Mouse (Mus musculus) cerebellum, adult 18-20 months (tissue): Measurements from ENCODE around the gene Irx6.

Source experiments
- DNase-seq, 2 experiments: peaks; one replicate each; pipeline ENCODE4 v3.0.0; 2021

Irx6 gene

DNA sequence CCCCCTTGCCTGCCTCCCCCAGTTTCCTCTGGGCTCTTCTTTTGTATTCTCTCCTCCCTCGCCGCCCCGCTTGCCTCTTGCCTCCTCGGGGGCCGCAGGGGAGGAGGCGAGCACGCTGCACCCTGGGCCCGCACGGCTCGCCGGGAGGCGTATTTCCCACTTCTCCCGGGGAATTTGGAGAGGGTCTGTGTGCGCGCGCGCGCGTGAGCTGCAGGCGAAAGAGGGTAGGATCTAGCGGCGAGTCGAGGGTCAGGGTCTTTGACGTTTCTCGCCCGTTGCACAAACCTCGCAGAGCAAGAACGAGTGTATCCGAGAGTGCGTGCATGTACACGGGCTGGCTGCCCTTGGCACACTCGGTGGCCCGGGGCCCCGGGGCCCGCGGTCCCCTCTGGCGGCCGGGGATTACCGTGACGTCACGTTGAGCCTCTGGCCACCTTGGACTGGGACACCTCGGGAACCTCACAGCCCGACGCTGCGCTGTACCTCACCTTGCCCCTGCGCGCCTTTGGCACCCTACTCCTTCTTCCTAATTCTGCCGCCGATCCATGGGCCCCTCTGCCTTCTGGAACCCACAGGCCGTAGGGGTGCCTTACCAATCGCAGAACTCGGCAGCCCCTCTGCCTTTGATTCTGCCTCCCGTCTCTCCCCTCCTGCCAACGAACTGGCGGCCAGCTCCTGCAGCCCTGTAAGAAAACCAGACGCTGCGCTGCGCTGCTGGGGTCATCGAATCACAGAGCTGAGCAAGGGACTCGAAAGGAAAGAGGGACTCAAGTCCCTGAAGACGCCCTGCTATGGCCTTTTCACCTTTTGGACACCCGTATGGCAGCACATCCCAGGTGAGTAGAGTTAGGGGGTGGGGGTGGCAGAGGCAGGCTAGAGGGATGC is at the start of gene Irx6:
Gene Irx6, plus strand, starts transcription at position 45 of the 885 bp plus-strand sequence.
- no peak for DNase-seq

DNA sequence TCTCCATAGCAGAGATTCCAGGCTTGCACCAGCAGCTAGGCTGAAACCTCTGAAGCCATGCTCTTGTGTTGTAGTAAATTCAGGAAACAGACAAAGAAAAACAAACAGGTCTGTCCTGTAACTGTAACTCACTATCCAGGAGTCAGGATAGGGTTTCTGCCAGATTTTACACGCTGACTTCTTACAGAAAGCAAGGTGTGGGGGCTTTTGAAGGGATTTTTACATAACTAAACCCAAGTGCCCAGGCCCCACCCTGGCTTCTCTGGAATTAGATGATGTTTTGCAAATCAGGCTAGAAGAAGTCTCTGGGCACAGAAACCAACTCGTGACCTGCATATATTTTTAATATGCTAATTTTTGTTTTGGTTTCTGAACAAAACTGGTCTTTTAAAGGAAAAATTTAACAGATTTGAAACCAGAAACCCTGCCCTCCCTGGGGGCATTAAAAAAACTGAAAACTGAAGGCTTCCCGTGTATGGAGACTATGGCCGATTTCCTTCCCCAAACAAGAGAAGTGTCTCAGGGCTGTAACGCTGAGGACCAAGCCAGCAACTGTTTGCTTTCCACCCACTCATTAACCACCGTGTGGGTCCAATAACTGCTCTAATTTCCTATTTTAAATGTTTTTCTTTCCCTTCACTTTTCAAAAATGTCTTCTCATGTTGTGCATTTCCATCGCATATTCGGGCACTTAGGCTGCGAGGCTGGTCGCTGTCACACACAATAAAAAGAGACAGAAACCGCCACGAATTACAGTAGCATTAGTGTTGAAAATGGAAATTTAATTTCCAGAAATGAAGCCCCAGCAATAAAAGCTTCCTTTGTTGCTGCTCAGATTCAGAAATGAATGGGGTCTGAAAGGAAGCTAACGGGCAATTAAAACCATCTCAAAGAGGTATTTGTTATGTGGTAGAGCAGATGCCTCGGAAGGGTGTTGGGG is 45.1 kb upstream of the Irx6 start:
- DNase-seq: no peak

DNA sequence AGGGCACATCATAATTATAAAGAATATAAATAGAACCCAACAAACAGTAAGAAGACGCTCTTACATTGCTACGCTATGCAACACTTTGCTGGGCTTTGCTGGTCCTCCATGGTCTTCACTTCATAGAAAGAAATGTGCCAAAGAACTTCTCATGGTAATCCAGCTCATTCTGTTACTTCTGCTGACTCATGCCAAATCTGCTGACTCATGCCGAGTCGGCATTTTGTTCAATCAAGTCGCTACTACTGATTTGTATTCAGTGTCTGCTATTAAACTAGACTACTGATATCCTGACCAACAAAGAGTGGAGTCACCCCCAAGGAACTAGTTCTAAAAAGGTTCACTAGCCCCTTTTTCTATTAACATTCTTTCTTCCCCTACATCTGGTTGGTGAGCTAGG is 40.9 kb upstream of the Irx6 start:
- DNase-seq: no peak

DNA sequence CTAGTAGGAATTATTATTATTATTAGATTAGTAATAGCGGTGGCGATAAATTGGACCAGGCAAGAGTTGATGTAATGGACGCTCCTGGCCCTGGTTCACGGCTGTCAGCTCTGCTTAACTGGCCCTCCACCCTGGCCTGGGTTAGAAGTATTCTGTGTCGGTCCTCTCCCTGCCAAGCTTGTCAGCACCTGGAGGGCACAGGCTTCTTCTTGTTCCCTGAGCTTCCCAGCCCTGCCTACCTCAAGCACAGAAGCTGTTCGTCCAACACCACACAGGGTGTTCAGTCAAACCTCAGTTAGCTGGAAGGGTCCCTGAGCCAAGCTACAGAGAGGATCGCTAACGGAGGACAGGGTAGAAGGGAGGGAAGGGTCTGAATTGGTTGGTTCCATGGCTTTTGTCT is 33.3 kb upstream of the Irx6 start:
- DNase-seq: no peak

DNA sequence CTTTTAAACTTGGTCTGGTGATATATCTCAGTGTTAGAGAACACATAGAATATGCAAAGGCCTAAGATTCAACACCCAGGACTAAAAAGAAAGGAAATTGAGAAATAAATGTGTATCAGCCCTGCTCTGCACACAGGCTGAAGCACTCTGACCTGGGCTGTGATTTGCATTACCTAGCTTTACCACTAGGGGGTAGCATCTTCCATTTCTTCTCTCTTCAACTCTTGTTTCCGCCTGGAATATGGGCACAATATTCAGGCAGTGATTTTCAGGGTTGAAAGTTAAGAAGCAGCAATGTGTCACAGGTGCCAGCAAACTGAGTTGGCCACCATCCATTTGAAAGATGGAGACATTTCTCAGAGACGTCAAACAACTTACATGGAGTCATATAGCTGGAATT is 27.5 kb upstream of the Irx6 start:
- DNase-seq: peak; percentile 3 to 4

DNA sequence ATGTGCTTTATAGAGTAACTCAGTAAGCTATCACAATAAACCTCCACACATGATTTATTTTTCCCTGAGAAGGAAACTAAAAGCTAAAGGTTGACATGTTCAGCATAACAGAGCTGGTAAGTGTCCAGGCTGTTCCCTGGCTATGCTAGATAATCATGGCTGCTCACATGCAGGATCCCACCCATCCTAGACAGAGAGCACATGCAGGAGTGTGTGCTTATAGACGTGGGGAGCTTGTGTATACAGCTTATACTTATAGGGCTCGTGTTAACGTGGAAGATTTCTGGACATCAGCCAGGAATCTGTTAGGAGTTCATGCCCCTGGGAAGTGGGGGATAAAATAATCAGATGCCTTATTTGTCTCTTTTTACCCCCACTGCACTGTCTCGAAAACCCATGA is 9.9 kb upstream of the Irx6 start:
- DNase-seq: no peak

DNA sequence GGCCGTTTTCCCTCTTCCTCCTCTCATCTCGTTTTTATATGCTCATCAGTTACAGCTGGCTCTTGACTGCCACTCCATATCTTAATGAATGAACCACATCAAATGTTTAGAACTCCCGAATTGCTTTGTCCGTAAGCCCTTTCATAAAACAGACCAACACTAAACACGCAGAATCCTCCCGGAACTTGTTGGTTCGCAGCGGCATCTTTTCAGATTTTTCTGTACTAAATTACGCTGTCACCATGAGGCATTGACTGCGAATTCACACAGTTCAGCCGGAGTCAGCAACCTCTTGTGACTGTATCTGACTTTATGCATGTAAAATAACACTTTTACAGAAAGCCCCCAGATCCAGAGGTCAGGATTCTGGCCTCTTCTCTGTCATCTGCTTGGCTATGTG is 3.9 kb upstream of the Irx6 start:
- DNase-seq: no peak

DNA sequence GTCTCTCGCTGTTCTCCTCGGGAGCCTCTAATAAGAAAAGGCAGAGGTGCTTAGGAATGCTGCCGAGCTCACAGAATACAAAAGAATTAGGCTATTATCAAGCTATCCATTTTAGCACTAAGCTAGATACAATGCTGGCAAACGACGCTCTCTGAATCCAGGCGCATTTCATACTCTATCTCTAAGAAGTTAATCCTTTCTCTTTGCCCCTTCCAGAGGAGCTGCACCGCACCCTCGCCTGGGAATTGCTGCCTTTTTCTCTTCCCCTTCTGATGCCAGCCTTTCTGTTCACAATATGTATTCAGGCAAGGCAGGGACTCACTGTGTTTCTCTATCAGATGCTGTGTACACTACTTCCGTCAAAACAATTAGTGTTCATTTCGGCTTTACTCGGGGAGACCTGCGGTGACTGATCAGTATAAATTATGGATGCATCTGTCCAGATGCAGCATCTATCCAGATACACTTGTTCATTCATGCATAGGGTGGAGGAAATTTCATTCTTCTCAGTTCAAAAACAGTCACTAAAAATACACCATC is 3.4 kb upstream of the Irx6 start:
- no peak for DNase-seq

DNA sequence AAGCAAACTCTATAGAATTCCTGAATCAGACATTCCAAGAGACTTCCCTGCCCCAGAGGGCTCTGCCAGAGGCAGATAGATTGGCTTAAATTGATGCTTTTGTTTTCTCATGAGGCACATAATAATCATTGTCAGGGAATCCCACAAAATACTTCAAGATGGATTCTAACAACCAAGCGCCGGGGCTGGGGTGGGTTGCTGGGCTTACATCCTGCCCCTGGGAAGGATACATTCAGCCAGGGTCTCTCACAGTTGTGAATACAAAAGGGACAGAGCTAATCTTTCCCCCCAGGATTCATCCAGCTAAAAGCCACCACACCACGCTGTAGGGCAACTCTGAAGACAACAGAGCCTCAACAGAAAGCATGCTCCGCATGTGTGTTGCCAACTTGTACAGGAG is 2.2 kb upstream of the Irx6 start:
- DNase-seq: no peak

DNA sequence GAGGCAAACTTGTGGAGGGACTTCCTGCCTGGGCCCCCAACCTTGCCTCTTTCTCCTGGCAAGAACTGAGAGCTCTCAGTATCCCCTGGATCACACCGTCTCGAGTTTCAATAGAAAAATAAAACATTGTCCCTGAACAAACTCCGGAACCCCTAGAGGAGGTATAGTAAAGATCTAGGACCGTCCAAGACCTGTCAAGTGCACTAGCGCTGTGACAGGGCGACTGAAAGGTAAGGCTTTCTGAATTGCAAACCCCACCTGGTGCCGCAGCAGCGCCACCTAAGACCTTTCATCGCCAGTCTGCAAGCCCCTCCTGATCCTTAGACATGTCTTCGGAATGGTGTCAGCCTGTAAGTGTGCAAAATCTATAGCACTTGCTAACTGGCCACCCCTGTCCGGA is 987 bp upstream of the Irx6 start:
- DNase-seq: no peak

DNA sequence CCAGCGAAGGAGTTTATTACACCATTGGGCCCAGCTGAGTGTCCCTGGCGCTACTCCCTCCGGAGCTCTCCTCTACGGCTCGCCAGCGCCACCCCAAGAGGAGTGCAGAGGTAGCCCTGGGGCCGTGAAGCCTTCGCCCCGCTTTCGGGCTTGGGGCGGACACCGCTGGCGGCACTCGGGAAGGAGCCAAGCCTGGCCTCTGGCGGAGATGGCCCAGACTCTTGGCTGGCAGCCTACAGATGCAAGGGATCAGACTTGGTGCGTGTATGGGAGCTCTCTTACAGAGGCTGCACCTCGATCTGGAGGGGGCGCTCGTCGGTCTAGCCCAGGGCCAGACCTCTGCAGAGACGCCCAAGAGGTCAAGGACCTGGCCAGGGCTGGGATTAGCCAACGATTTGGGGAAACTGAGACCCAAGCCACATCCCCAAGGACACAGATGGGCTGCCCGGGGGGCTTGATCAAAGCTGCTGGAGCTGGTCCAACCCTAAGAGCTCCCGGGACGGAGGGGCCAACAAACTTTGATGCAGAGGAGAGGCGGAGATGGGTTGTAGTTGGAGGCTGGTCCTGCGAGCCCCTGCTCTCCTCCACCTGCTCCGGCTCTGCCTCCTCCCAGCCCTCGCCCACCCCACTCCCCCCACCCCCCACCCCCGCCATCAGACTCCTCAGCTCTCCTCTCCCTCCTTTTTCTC is 389 bp upstream of the Irx6 start:
- peak; percentile 6 to 12 for DNase-seq

DNA sequence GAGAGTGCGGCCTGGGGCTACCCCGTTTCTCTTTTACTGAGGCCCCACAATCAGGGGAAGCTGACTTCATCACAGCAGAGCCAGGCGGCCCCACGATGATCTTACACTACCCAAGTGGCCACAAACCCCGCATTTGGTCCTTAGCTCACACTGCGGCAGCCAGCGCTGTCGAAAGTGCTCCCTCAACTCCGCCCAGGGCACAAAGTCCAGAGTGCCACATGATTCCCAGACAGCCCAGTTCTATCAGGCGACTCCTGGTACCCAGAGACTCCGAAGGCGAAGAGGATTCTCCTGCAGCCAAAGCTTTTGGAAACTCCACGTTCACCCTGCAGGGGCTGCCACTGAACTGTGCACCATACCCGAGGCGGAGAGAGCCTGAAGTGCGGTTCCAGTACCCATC is 4.3 kb downstream of the Irx6 start:
- no peak for DNase-seq

DNA sequence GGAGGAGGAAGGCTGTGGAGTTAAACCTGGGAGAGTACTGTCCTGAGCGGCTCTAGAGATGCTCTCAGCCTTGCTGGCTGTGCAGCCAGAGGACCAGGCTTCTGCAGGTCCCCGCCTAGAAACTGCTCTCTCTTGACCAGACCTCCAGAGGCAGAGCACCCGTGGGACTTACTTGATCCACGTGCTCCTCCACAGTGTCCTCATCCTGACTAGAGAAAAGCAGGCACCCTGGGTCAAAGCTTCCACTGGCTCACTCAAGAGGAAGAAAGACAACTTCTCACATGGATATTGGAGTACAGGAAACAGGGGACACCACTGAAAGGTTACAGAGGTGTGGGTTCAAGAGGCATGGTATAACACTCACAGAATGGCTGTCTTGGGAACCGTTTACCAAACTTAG is 23.3 kb downstream of the Irx6 start:
- no peak for DNase-seq

DNA sequence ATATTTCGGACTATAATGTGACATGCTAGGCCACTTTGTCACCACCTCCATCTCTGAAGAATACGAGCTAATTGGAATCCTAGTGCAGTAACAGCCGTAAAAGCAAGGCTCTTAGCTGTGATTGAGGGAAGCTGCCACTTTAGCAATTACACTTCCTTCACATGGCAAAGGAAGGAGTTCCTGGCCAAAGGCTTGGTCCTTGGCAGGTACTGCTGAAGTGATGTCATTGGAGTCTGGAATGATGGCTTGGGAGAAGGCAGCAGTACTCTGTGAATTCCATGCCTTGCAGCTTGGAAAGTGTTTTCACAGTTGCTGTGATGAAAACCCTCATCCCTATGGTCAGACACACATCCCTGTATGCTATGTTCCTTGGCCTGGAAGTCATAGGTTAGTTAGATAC is 24.3 kb downstream of the Irx6 start:
- DNase-seq: no peak

DNA sequence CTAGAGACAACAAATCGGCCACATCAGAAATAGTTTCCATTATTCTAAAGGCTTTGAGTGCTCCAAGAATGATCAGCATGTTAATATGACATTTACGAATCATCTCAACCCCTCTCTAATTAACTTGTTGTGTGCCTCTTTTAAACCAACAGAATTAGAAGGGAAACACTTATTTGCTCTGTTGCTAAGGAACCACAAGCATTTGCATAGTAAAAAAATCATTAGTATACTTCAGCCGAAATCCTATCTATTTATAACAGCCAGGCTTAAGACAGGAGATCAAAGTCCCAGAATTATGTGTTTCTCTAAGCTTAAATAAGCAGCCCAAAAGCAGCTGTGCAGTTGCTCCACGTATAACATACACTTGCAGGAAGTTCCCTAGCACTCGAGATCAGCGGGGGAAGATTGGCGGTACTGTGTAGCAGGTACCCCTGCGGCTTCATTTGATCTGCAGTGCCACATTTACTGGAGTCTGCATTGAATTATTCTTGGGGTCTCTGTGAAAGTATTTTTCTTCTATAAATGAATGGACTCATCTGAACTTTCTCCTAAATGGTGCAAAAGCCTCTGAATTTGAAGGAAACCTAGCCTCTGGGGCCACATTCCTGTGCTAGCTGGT is 25.9 kb downstream of the Irx6 start:
- DNase-seq: no peak

DNA sequence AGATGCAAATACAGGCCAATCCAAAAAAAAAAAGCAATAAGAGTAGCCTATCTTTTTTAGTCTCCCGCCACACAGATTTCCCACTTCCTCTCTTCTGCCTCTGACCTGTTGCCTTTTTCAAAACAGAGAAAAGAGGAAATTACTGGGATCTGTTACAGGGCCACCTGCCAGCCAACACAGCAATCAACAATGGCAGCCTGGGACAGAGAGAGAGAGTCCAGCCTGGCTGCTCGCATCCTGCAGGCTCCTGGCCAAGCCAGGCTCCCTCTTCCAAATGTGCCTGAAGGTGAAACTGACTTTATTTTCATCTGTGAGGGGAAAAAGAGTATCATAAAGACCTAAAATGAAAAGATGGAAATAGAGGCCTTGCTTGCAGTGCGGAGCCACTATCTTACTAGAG is 29.3 kb downstream of the Irx6 start:
- DNase-seq: no peak

DNA sequence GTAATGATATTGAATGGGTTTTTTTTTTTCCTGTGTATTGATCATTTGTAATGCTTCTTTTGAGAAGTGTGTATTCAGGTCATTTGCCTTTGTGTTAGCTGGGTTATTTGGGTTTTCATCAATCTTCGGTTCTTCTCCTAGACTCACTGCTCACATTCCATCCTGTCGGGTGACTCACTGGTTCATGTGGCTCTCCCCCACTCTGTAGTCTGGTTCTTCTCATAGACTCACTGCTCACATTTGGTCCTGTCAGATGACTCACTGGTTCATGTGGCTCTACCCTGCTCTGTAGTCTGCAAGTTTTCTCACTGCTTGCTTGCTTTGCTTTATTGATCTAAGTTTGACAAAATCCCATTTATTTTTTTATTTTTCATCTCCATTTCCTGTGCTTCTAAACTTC is 32.2 kb downstream of the Irx6 start:
- DNase-seq: no peak

DNA sequence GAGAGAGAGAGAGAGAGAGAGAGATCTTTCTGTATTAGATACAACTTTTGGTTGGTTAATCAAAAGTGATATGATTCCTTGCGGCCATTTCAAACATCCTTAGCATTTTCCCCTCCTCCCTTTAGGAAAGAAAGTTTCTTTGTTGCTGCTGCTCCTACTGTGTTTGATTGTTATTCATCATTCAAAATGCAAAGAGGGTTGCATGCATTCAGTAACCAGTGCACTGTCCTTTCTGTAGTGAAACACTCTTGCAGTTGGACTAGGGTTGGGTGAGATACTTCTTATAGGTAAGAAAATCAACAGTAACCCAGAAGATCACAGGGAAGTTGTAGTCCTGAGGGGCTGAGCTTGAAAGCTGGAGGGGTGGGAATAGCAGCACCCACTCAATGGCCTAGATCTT is 39.2 kb downstream of the Irx6 start:
- DNase-seq: no peak

DNA sequence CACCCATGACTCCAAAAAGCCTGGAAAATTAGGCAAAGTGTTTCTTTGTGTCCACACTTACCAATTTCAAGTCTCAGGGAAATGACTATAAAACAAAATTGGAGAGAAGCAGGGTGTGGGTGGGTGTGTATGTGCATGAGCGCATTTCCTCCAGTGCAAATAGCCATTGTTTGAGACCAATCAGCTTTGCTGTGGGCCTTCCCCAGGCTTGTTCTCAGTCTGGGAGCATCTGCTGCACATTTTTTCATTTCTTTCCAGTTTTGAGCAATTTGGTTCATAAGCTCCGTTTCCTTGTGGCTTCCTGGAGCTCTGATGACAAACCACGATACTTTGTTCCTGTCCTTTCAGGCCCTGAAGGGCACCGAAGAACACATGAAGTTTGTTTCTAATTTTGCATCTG is 43.3 kb downstream of the Irx6 start:
- no peak for DNase-seq

DNA sequence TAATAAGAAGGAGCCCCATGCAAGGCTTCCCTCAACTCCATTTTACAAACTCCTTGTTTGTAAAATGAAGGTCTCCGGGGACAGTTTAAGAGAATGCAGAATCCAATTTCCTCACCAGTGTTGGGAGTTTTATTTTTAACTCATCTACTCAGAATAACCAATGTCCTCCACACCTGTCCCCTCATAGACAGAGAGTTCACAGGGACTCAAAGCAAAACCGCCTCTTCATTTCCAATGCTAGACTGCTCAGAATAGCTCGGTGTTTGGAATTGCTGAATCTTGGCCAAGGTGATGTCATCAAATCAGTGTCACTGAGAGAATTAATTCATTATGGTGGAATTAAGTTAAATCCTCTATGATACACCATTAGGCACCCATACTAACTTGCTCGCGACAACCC is 44.0 kb downstream of the Irx6 start:
- no peak for DNase-seq

DNA sequence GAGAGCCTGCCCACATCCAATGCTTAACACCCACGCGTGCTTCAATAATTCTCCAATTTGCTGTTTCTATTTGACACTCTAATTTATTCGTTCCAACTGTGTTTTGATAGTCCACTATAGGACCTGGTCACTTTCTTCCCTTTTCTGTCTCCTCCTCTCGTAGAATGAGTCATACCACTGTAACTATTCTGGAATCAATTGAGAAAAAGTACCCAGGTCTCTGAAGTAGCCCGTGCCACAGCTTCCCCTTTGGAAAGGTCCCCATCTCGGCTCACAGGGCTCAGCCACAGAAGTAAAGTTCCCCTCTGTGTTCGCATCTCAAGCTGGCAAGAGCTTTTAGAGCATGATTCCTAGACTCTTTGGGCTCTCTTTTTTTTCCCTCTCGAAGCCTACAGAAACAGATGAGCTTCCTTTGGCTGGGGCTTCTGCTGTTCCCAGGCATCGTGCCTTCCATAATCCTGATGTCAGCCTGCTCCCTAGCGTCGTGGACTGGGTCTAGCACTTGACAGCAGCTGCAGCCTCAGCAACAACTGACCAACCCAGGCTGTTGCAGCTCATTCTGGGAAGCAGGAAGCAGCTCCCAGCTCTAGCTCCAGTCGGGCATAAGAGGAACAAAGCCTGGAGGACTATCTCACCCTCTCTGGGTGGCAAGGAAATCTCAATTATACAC is 47.3 kb downstream of the Irx6 start:
- DNase-seq: peak; percentile 19 to 25

DNA sequence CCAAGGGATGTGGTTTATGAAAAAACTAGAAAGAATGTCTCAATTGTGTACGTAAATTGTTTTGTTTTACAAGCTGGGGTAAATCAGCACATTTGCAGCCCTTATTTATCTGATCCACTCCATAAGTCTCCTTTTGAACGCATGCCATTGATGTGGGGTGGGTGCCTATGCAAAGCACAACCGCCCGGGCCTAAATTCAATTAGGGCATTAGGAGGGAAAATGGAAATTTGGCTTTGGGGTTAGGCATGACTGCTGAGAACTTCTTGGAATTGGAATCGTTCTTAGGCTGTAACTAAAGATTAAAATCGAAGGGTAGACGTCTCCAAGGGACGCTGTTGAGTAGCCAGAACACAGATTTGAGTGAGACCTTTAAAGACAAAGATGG is 47.8 kb downstream of the Irx6 start:
- DNase-seq: no peak
